Mouse (Mus musculus) cortical plate, adult 2 months (tissue): ENCODE data around the gene Actr8.

Source experiments
- CTCF ChIP-seq: fragments of 200-500 bp; IDR thresholded peaks from 2 replicates; pipeline ENCODE4 v1.5.1; 2011; ENCODE audit warnings: mild to moderate bottlenecking, control low read depth, low read length; ENCODE audit not compliant: insufficient read depth; ENCODE audit errors: extremely low read depth
- POLR2A ChIP-seq: fragments of 200-500 bp; IDR thresholded peaks from 2 replicates; pipeline ENCODE4 v1.6.1; 2011; ENCODE audit warnings: mild to moderate bottlenecking, low read length, control low read depth; ENCODE audit not compliant: insufficient read depth; ENCODE audit errors: extremely low read depth

DNA sequence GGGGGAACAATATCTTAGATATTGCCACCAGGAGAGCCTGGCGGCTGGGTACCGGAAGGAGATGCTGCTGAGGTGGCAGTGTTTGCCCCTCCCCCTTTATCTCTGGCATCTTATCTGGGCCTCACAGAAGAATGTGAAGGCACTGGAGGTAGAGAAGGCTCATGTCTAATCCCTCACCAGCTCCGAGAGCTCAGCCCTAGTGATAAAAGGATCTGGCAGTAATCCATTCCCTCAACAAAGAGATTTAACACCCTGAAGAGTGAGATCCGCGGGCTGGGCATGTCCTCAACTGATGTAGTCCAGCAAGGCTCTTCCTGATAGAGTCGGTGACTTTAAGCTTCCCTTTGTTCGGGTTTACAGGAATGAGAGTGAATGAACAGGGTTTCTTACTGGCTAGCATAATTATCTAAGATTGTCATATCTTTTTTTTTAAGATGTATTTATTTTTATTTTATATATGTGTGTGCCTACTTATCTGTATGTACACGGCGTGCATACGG, 37.8 kb upstream of the Actr8 start:
- TF ChIP-seq CTCF, result no peak
- TF ChIP-seq POLR2A, result no peak
